Mouse (Mus musculus): Measurements from ENCODE around the gene Abhd15.

- no peak for TF ChIP-seq CTCF (IDR thresholded peaks at IDR 0.05; ENCODE audit: borderline replicate concordance, insufficient read depth, low read length)
- TF ChIP-seq POLR2A (IDR thresholded peaks at IDR 0.05; ENCODE audit: low read depth, low read length), result no peak
Observed at GRCm38 (mm10) chr11:77530862-77531261, 15.9 kb downstream of the Abhd15 start.
